Mouse (Mus musculus) adrenal gland, postnatal 4 days (tissue): Measurements from ENCODE around the gene Mmd2. TPM values are rescaled to one million over a fixed set of nuclear protein-coding genes. Genes with fewer than 3 reads are reported as not detected.

Source experiments
- DNase-seq, 2 experiments: peaks; one replicate each; pipeline ENCODE4 v3.0.0; 2021 to 2022; ENCODE audit warnings: low spot score in 2 of 2, mixed read lengths in 2 of 2
- long read RNA-seq, 2 experiments: library from polyadenylated mRNA; stranded (forward); transcript quantifications; one replicate each; pipeline ENCODE4 v2.0.0; 2021
- total RNA-seq, 2 experiments: library from RNA; stranded (reverse); gene quantifications; 2 replicates each; pipeline ENCODE4 v1.2.3; 2021

Gene Mmd2
- total RNA-seq: 10 to 100 TPM; 23.9 to 26.4 TPM
- long read RNA-seq, experiment 1, transcript Mmd2-201 (7 exons, 3,317 nt): major isoform, 31 of 35 reads
- long read RNA-seq, experiment 1, partial matches to known transcripts: 0 of 35 reads
- long read RNA-seq, experiment 1, other reads (novel, unspliced or antisense): 4 of 35 reads
- long read RNA-seq, experiment 2, transcript Mmd2-201 (7 exons, 3,317 nt): major isoform, 38 of 58 reads
- long read RNA-seq, experiment 2, partial matches to known transcripts: 8 of 58 reads
- long read RNA-seq, experiment 2, other reads (novel, unspliced or antisense): 12 of 58 reads

DNA sequence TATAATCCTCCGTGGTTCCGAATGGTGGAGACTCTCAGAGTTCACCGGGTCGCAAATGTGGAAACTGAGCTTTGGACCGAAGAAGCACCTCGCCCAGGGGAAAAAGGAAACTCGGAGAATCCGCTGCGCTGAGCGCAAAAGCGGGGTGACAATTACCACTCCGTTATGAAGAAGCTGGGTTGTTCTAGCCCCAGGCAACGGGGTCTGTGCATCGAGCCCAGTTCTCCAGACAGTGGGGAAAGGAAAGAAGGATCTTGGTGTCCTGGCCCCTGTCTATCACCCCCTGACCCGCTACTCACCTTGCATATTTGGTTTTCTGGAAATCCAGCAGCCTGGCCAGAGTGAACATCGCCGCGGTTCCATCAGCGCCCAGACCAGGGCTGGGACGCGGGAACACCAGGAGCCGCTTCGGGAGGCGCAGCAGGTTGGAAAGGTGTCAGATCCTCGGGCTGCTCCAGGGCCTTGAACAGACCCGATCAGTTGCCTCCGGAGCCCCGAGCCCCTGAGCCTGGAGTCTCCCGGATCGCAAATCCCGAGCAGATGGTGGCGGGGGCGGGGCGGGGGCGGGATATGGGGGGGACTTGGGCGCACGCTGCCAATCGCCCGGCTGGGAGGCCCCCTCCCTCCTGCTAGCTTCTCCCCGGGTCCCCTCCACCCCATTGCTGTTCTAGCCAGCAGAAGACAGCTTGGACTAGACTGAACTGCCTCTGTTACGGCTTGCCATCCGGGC lies at the start of gene Mmd2:
TSS of gene Mmd2 (minus strand) at position 542 of the 730 bp plus-strand sequence.
- DNase-seq: no peak

DNA sequence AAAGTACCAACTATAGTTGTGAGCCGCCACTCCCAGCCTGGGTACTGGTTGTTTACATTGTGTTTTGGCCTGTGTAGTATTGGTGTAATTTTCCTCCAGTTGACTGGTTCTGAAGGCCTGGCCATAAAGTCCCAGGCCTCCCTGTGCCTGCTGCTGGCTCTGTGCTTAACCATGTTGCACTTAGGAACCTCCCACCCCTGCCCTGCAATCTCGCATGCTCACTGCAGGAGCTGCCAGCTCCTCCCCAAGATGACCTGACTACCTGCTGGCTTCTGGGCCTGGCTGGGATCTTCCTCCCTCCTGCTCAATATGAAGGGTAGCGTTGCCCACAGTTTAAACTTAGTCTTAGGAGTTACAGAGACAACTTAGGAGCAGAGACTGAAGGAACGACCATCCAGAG lies 43.7 kb upstream of the Mmd2 start:
- DNase-seq: no peak

GRCm38 (mm10) chr5:142650794-142651497 lies 42.3 kb upstream of the Mmd2 start:
- no peak for DNase-seq

GRCm38 (mm10) chr5:142650390-142650789 lies 41.8 kb upstream of the Mmd2 start:
- DNase-seq: no peak

- no peak for DNase-seq
These were observed 41.0 kb upstream of the Mmd2 start for GRCm38 (mm10) chr5:142649460-142650050.

DNA sequence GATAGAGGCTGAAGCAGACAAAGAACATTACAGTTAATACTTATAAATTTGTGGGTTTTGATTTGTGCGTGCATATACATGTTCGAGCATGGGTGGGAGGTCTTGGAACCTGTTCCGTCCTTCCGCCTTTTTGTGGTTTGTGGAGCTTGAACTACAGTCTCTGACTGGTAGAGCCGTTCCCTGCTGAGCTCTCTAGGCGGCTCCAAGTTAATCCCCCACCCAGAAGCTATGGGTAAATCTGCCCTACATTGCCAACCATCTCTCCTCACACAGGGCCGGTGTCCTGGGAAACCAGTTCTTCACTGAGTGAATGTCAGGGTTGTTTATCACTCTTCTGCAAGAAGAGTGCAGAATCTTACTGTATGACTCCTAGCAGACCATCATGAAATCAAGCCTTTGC lies 39.6 kb upstream of the Mmd2 start:
- no peak for DNase-seq

- DNase-seq: no peak
These were observed 32.9 kb upstream of the Mmd2 start for GRCm38 (mm10) chr5:142641331-142642051.

DNA sequence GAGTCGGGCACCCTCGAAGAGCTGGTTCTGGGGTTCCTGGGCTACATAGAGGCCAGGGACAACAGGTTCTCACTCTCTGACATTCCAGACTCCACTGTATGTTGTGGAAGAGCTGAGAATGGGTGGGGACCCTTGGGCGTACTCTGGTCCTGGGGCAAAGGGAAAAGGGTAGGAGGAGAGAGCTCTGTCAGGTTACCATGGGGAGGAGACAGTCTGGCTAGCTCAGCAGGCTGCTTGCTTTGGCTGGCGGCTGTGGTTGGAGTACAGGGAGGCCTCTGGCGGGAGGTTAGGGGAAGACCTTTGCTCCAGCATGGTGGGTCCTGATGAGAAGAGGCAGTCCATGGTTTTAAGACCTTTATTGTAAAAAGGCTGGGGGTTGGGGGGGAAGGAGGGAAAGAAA lies 31.5 kb upstream of the Mmd2 start:
- no peak for DNase-seq

DNA sequence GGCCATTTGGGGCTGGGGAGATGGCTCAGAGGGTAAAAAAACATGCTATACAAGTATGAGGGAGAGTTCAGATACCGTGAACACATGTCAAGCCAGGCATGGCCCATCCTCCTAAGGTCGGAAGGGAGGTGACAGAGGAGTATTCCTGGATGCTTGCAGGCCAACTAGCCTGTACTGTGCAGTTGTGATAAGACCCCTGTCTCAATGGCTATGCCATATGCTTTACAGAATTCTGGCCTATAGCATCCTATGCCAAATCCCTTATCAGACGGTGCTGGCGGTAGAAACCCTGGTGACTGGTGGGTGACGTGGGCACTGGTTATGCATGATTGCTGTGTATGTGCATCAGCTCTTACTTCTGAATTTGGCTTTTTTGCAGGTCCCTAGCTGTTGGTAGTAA lies 29.2 kb upstream of the Mmd2 start:
- DNase-seq: no peak

- DNase-seq: no peak
These were observed 21.6 kb upstream of the Mmd2 start for GRCm38 (mm10) chr5:142630224-142630623.

DNA sequence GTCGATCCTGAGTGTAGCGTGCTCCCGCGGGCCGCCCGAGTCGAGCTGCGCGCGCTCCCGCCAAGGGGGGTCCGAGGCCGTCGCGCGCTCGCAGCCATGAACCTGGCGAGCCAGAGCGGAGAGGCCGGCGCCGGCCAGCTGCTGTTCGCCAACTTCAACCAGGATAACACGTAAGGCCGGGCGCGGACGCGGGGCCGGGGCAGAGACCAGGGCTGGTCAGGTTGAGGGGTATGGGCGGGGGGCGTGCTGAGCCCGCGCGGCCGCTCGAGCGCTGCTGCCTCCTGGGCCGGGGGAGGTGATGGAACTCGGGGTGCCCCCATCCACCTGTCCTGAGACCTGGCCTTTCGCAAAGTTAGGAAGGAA lies 21.0 kb upstream of the Mmd2 start:
- DNase-seq: no peak

DNA sequence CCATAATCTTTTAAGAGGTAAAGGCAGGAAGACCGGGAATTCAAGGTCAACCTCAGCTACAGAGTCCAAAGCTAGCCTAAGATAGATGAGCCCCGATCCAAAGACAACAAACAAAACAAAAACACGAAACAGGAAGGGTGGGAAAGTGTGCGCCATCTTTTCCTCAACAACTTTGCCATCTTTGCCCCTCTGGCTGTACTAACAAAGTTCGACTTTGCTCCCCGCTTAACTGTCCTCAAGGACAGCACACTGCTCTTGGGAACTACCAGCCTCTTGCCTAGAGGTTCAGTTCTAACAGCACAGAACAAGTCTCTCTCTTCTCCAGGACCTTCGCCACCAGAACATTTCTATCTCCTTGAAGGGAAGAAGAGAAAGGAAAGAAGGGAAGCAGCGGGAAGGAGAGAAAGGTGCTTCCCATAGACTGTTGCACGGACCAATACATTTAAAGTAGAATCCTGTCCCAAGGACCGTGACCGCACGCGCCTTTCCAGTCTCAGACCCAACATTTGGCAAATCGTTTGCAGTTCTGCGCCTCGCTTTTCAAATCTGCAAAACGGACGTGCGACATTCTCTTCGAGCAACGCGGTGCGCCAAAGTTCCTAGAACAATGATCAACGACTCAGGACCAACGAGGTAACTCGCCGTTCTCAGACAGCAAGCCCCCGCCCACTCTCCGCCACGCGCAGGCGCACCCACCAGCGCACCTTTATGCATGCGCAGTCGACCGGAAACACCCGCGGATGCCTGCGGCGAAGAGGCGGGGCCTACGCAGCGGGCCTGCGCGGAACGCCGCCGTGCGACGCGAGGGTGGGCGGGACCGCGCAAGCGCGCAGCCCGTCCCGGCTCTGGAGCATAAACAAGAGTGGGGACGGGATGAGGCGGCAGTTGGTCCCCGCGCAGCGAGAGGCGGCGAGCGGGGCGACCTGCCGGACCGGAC lies 20.4 kb upstream of the Mmd2 start:
- peak; percentile 94 for DNase-seq

- DNase-seq: no peak
These were observed 18.8 kb upstream of the Mmd2 start, which contains the start of gene Wipi2 for GRCm38 (mm10) chr5:142627398-142627797. Gene Wipi2 (plus strand): TSS chr5:142627698.

- DNase-seq: no peak
These were observed 14.5 kb upstream of the Mmd2 start for GRCm38 (mm10) chr5:142623080-142623479.

- no peak for DNase-seq
These were observed 13.5 kb upstream of the Mmd2 start for GRCm38 (mm10) chr5:142622134-142622533.

DNA sequence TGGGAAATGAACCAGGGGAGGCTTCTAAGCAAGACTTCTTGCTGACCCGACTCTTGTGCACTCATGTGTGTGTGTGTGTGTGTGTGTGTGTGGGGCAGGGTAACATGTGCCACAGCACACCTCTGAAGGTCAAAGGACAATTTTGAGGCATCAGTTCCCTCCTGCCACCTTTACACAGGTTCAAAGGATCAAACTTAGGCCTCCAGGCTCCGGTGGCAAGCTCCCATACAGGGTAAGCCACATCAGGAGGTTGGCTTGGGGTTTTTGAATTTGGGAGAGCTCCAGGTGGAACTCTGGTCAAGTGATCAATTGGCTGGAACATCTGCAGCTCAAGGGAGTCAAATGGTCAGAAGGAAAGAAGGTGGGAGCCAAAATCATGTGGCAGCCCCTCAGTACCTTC lies 12.8 kb upstream of the Mmd2 start:
- no peak for DNase-seq

- peak in 1 of 2 experiments; percentile 14 for DNase-seq
These were observed 11.3 kb upstream of the Mmd2 start for GRCm38 (mm10) chr5:142619866-142620265.

- DNase-seq: no peak
These were observed 7.7 kb upstream of the Mmd2 start for GRCm38 (mm10) chr5:142616326-142616725.

- DNase-seq: no peak
These were observed 7.0 kb upstream of the Mmd2 start for GRCm38 (mm10) chr5:142615638-142616037.

- no peak for DNase-seq
These were observed 5.9 kb upstream of the Mmd2 start for GRCm38 (mm10) chr5:142614513-142614912.
